Mouse (Mus musculus) stomach, postnatal 0 days (tissue): ENCODE results near the gene Arid1b.

ENCODE experiments used
- CTCF ChIP-seq: IDR thresholded peaks from 2 replicates; pipeline ENCODE4 v1.5.1; 2016; ENCODE audit warnings: antibody characterized with exemption, low read depth, mild to moderate bottlenecking, moderate library complexity
- EP300 ChIP-seq: optimal IDR thresholded peaks from 2 replicates; pipeline ENCODE3; 2016; ENCODE audit warnings: antibody characterized with exemption

DNA sequence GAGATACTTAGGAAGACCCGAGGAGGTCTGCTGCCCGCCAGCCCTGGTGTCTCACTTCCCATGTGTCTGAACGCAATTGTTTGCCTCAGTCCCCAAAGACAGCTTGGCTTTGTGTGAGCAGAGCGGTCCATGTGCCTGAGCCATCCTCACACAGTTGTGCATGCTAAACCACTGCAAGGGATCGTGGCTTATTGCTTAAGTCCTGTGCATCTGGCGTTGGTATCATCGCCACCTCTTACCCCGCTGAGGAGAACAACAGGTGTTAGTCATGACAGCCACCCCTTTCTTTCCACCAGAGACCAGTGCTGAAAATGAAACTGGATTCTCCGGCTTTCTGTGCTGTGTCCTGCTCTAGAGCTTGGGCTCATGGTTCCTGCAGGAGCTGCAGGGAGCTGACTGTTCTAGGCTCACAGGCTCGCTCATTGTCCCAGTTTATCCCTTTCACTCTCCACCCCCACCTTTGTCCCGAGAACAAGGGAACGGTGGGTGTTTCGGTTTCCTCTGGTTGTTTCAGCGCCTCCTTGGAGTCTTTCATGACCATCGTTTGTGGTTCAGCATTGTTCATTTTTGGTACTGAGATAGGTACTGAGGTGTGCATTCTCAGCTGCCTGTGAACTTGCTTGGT lies 171.2 kb downstream of the Arid1b start:
- no peak for TF ChIP-seq CTCF
- no peak for TF ChIP-seq EP300
